Mouse (Mus musculus) neural tube, embryonic 15.5 days (tissue): ENCODE measurements around the gene Itpa. TPM values are rescaled to one million over a fixed set of nuclear protein-coding genes. Genes with fewer than 3 reads are reported as not detected.

Source experiments
- polyA plus RNA-seq: library from polyadenylated mRNA; unstranded; fragments of >200 nt; fragmentation: Nextera tagmentation; extraction: Ambion mirVana; gene quantifications from 2 replicates; pipeline ENCODE4 v1.2.1, GENCODE M21; 2015

Itpa gene
- polyA plus RNA-seq, 1 experiment from 2014 or later = 123 TPM

Other genes with a start within 250 kb of the Itpa start
- 102 TPM in 2 replicates for gene Vps16, start 243.3 kb upstream of the Itpa start, polyA plus RNA-seq
- gene Pced1a, start 242.9 kb upstream of the Itpa start, polyA plus RNA-seq = 14.3 and 16.0 TPM in 2 replicates
- gene Ptpra, start 217.3 kb upstream of the Itpa start, polyA plus RNA-seq = 123 and 129 TPM in 2 replicates
- 105 and 107 TPM in 2 replicates for gene Mrps26, start 103.9 kb upstream of the Itpa start, polyA plus RNA-seq
- not detected in 2 replicates for gene Oxt, start 91.4 kb upstream of the Itpa start, polyA plus RNA-seq
- gene Avp, start 85.1 kb upstream of the Itpa start, polyA plus RNA-seq = not detected in 2 replicates
- 9.5 and 10.8 TPM in 2 replicates for gene Fastkd5, start 37.6 kb upstream of the Itpa start, polyA plus RNA-seq
- gene Ubox5, start 37.6 kb upstream of the Itpa start, polyA plus RNA-seq = 10.0 and 11.3 TPM in 2 replicates
- 18.1 and 21.4 TPM in 2 replicates for gene Lzts3, start 24.8 kb upstream of the Itpa start, polyA plus RNA-seq
- gene Ddrgk1, start 3.0 kb upstream of the Itpa start, polyA plus RNA-seq = 74.3 and 76.2 TPM in 2 replicates
- gene Slc4a11, start 29.9 kb downstream of the Itpa start, polyA plus RNA-seq = 0.60 and 0.67 TPM in 2 replicates
- gene 4930402H24Rik, start 238.8 kb downstream of the Itpa start, polyA plus RNA-seq = 75.5 and 85.3 TPM in 2 replicates
- 12.5 and 13.7 TPM in 2 replicates for gene Atrn, start 238.9 kb downstream of the Itpa start, polyA plus RNA-seq